Mouse (Mus musculus): Measurements from ENCODE around the gene Bud23.

DNA sequence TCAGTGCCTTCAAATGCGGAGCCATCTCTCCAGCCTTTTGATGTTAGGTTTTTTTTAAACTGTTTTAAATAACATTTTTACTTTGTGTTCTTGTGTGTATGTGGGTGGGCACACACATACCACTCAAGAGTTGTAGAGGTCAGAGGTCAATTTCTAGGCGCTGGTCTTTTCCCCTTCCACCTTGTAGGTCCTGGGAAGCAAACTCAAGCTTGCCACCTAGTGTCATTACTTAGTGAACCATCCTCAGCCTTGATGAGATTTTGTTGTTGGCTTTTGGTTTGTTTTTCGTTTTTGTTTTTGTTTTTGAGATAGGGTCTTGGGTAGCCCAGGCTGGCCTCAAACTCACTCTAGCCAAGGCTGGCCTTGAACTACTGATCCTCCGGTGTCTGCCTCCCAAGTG, 10.9 kb upstream of the Bud23 start:
- TF ChIP-seq CTCF (IDR thresholded peaks at IDR 0.05; ENCODE audit: insufficient read depth, low read length) (no peak), POLR2A (IDR thresholded peaks at IDR 0.05; ENCODE audit: borderline replicate concordance, extremely low read depth, low read depth, low read length) (no peak)

All from lung, adult 2 months (tissue).